Mouse (Mus musculus): ENCODE measurements around the gene Gpc6. TPM values are rescaled to one million over a fixed set of nuclear protein-coding genes. Genes with fewer than 3 reads are reported as not detected.
A peak's percentile ranks its signal among the peaks of the same experiment; 100 is the strongest.

Gpc6 gene
- polyA plus RNA-seq, 1 experiment from 2014 or later = 34.9 TPM

DNA sequence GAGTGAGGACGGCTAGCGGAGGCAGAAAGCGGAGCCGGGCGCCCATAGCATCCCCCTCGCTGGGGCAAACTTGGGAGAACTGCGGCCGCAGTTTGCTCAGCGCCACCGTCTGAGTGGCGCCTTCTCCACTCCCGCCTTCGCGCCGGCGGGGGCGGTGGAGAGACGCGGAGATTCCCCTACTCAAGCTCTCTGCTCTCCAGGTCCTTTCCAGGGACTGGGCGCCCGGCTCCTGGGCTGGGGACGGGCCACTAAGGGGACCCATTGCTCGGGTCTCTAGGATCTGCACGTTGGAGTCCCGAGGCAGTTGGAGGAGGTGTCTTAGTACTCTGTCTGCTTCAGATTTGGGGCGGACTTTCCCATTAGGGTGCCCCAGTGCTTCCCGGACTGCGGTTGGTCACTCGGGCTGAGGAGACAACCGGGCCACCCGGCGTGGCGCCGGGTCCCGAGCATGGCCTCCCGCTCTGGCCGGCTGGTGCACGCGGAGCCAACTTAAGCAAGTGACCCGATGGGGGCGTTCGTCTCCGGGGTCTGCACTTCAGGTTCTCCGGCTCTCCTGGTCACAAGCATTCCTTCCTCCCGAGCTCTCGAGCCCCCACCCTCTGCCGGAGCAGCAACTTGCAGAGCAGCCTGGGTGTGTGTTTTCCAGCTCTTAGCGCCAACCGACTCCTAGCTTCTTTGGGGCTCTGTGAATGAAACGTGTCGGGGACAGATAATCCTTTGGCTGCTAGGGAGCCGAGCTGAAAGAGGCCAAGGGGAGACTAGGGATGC is 1.5 kb downstream of the Gpc6 start:
- ATAC-seq (replicated peaks; ENCODE audit: insufficient number of reproducible peaks, low FRiP score, low TSS enrichment, low read depth) (peak; percentile 81), DNase-seq (ENCODE audit: low spot score) (peak; percentile 86)
- Histone ChIP-seq H3K4me1 (ENCODE audit: control insufficient read depth, insufficient read depth, low read length) (no peaks in the 10 kb centered on the region), H3K4me2 (ENCODE audit: low read depth, low read length) (peak overlapping the region; percentile 66), H3K9me3 (replicated peaks; ENCODE audit: control insufficient read depth, low read length) (no peaks in the 10 kb centered on the region), H3K27me3 (ENCODE audit: control insufficient read depth, insufficient read depth, low read length) (no peaks in the 10 kb centered on the region), H3K36me3 (replicated peaks; ENCODE audit: control insufficient read depth, insufficient read depth, low read depth, low read length) (no peaks in the 10 kb centered on the region), H3K27ac (replicated peaks; ENCODE audit: low read depth, low read length) (peak overlapping the region; percentile 98), H3K4me3 (ENCODE audit: low read depth, low read length) (peak overlapping the region; percentile 88), H3K9ac (replicated peaks; ENCODE audit: low read length) (peak overlapping the region; percentile 98)
- WGBS = under 1% methylated on average over 52 of the region's 52 CpGs

DNA sequence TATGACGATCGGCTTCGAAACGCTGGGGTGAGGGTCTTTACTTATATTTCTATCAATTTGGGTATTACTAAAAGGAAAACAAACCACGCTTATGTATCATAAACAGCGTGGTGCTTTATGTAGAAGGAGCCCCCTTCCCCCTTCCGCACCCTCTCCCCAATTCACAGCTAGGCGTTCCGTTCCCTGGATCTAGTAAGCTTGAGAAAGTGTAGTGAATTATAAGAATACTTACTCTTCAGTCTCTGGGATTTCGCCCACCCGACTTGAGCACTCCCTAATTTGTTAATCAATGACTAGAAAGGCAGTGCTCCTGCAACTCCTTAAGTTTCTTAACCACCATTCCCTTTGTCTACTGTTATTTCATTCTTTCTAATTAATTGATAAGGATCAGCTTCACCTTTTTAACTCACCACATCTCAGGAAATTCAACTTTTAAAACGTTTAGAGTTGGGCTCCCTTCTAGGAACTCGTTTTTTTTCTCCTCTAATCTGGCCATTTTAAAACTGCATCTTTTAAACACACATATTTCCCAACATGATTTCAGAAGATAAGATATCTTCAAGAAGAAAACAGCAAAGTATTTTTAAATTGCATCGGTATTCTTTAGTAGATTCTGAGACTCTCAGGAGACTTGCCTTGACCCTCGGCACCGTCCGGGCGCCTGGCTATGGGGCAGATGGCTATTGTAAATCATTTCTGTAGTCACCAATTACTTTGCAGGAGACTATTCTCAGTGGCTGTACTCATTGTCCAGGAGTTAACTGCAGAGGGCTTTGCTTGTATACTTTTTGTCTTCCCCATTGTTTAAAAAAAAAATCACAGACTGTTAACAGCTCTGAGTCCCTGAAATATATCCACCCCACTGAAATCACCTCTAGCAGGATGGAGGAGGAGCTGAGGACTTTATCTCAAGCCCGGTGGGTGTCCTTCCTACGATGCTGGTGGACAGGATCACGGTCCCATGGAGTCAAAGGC is 2.5 kb downstream of the Gpc6 start:
- under 1% methylated on average over 21 of the region's 21 CpGs for WGBS
- no peak for ATAC-seq (replicated peaks; ENCODE audit: insufficient number of reproducible peaks, low FRiP score, low TSS enrichment, low read depth)

GRCm38 (mm10) chr14:116928395-116928794 is 3.3 kb downstream of the Gpc6 start:
- 66% methylated on average over 2 of the region's 2 CpGs for WGBS
- H3K36me3 ChIP-seq (replicated peaks; ENCODE audit: control insufficient read depth, insufficient read depth, low read depth, low read length) = no peaks in the 10 kb centered on the region
- H3K4me3 ChIP-seq (ENCODE audit: low read depth, low read length) = peak overlapping the region; percentile 88
- H3K4me2 ChIP-seq (ENCODE audit: low read depth, low read length) = peak overlapping the region; percentile 66
- no peak for DNase-seq (ENCODE audit: low spot score)
- no peaks in the 10 kb centered on the region for H3K4me1 ChIP-seq (ENCODE audit: control insufficient read depth, insufficient read depth, low read length)
- H3K9me3 ChIP-seq (replicated peaks; ENCODE audit: control insufficient read depth, low read length) = no peaks in the 10 kb centered on the region
- peak overlapping the region; percentile 61 for H3K9ac ChIP-seq (replicated peaks; ENCODE audit: low read length)
- no peak overlapping the region for H3K27ac ChIP-seq (replicated peaks; ENCODE audit: low read depth, low read length)
- H3K27me3 ChIP-seq (ENCODE audit: control insufficient read depth, insufficient read depth, low read length) = no peaks in the 10 kb centered on the region
- ATAC-seq (replicated peaks; ENCODE audit: insufficient number of reproducible peaks, low FRiP score, low TSS enrichment, low read depth) = no peak

More for the DNA sequence above, 2.5 kb downstream of the Gpc6 start:
- H3K4me2 ChIP-seq (ENCODE audit: low read depth, low read length) = peak overlapping the region; percentile 66
- no peaks in the 10 kb centered on the region for H3K36me3 ChIP-seq (replicated peaks; ENCODE audit: control insufficient read depth, insufficient read depth, low read depth, low read length)
- peak overlapping the region; percentile 88 for H3K4me3 ChIP-seq (ENCODE audit: low read depth, low read length)
- H3K4me1 ChIP-seq (ENCODE audit: control insufficient read depth, insufficient read depth, low read length) = no peaks in the 10 kb centered on the region
- no peaks in the 10 kb centered on the region for H3K27me3 ChIP-seq (ENCODE audit: control insufficient read depth, insufficient read depth, low read length)
- peak overlapping the region; percentile 98 for H3K27ac ChIP-seq (replicated peaks; ENCODE audit: low read depth, low read length)
- no peaks in the 10 kb centered on the region for H3K9me3 ChIP-seq (replicated peaks; ENCODE audit: control insufficient read depth, low read length)
- peak overlapping the region; percentile 98 for H3K9ac ChIP-seq (replicated peaks; ENCODE audit: low read length)
- DNase-seq (ENCODE audit: low spot score) = peak; percentile 45

DNA sequence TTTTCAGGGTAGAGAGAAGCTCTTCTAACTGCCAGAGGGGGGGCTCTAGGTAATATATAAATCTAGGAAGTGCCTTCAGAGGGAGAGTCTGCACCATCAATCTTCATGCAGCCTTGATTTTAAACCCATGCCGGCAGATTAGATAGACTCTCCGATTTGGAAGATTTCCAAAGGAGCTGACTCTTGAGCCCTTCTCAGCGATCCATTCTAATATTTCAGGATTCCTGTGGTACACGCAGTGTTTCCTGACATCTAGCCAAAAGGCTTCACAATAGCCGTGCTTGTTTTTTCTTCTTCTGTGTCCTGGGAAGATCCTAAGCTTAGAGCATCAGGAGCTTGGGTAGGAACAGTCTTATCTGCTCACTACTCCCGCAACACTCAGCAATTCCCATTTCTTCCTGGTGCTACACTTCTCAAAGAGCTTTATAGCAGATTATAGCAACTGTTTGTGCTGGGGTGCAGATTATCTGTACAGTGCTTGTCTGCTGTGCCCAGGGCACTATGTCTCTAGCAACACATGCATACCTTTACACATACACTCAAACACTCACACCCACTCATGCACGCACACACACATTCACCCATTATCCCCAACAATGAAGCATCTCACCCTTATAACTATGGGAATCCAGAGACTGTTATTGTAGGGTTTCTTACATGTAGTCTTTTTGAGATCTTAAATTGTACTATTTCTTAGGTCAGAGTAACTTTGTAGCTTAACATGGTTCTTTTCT is 3.8 kb downstream of the Gpc6 start:
- no peak overlapping the region for H3K27ac ChIP-seq (replicated peaks; ENCODE audit: low read depth, low read length)
- H3K27me3 ChIP-seq (ENCODE audit: control insufficient read depth, insufficient read depth, low read length) = no peaks in the 10 kb centered on the region
- whole genome bisulfite sequencing = 60% methylated on average over 7 of the region's 7 CpGs
- H3K36me3 ChIP-seq (replicated peaks; ENCODE audit: control insufficient read depth, insufficient read depth, low read depth, low read length) = no peaks in the 10 kb centered on the region
- no peaks in the 10 kb centered on the region for H3K9me3 ChIP-seq (replicated peaks; ENCODE audit: control insufficient read depth, low read length)
- H3K4me3 ChIP-seq (ENCODE audit: low read depth, low read length) = peak overlapping the region; percentile 88; the same call in 1 of the 2 replicates
- no peaks in the 10 kb centered on the region for H3K4me1 ChIP-seq (ENCODE audit: control insufficient read depth, insufficient read depth, low read length)
- peak overlapping the region; percentile 66 for H3K4me2 ChIP-seq (ENCODE audit: low read depth, low read length)
- ATAC-seq (replicated peaks; ENCODE audit: insufficient number of reproducible peaks, low FRiP score, low TSS enrichment, low read depth) (no peak), DNase-seq (ENCODE audit: low spot score) (no peak)
- 0 out of 2 replicates have a peak overlapping the region, but pooled peaks have one; percentile 13 for H3K9ac ChIP-seq (replicated peaks; ENCODE audit: low read length)

- WGBS = 81% methylated on average over 5 of the region's 5 CpGs
- Histone ChIP-seq H3K4me1 (ENCODE audit: control insufficient read depth, insufficient read depth, low read length) (no peaks in the 10 kb centered on the region), H3K9me3 (replicated peaks; ENCODE audit: control insufficient read depth, low read length) (no peaks in the 10 kb centered on the region), H3K27ac (replicated peaks; ENCODE audit: low read depth, low read length) (no peak overlapping the region), H3K9ac (replicated peaks; ENCODE audit: low read length) (no peak overlapping the region), H3K4me3 (ENCODE audit: low read depth, low read length) (no peak overlapping the region), H3K36me3 (replicated peaks; ENCODE audit: control insufficient read depth, insufficient read depth, low read depth, low read length) (no peaks in the 10 kb centered on the region), H3K27me3 (ENCODE audit: control insufficient read depth, insufficient read depth, low read length) (no peaks in the 10 kb centered on the region), H3K4me2 (ENCODE audit: low read depth, low read length) (no peak overlapping the region)
- DNase-seq (ENCODE audit: low spot score) (no peak), ATAC-seq (replicated peaks; ENCODE audit: insufficient number of reproducible peaks, low FRiP score, low TSS enrichment, low read depth) (no peak)
These were observed 8.7 kb downstream of the Gpc6 start for GRCm38 (mm10) chr14:116933825-116934224.

- WGBS = 74% methylated on average over 14 of the region's 14 CpGs
- Histone ChIP-seq H3K4me1 (ENCODE audit: control insufficient read depth, insufficient read depth, low read length) (no peaks in the 10 kb centered on the region), H3K9me3 (replicated peaks; ENCODE audit: control insufficient read depth, low read length) (no peaks in the 10 kb centered on the region), H3K36me3 (replicated peaks; ENCODE audit: control insufficient read depth, insufficient read depth, low read depth, low read length) (no peaks in the 10 kb centered on the region), H3K27me3 (ENCODE audit: control insufficient read depth, insufficient read depth, low read length) (no peaks in the 10 kb centered on the region), H3K9ac (replicated peaks; ENCODE audit: low read length) (no peak overlapping the region), H3K27ac (replicated peaks; ENCODE audit: low read depth, low read length) (no peak overlapping the region), H3K4me3 (ENCODE audit: low read depth, low read length) (no peak overlapping the region), H3K4me2 (ENCODE audit: low read depth, low read length) (no peak overlapping the region)
- DNase-seq (ENCODE audit: low spot score) (peak; percentile 36), ATAC-seq (replicated peaks; ENCODE audit: insufficient number of reproducible peaks, low FRiP score, low TSS enrichment, low read depth) (no peak)
These were observed 12.9 kb downstream of the Gpc6 start for GRCm38 (mm10) chr14:116937910-116938560.

DNA sequence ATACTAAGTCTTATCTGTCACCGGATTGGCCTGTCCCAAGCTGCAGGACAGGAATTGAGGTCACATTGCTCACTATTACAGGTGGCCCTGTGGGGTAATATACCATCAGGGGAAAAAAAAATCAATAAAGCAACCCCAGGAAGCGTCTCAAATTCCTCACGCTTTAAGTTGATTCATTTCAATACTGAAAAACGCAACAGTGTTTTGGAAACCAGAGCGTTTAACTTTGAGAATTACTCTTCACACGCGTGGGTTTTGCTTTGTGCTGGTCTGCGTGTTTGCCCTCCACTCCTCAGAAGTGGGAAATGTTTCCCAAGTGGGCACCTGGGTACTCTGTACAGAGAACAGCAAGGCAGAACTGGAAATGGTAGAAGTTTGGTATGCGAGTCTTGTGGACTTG is 13.6 kb downstream of the Gpc6 start:
- Histone ChIP-seq H3K4me3 (ENCODE audit: low read depth, low read length) (no peak overlapping the region), H3K27me3 (ENCODE audit: control insufficient read depth, insufficient read depth, low read length) (no peaks in the 10 kb centered on the region), H3K4me2 (ENCODE audit: low read depth, low read length) (no peak overlapping the region), H3K9ac (replicated peaks; ENCODE audit: low read length) (no peak overlapping the region), H3K9me3 (replicated peaks; ENCODE audit: control insufficient read depth, low read length) (no peaks in the 10 kb centered on the region), H3K27ac (replicated peaks; ENCODE audit: low read depth, low read length) (no peak overlapping the region), H3K36me3 (replicated peaks; ENCODE audit: control insufficient read depth, insufficient read depth, low read depth, low read length) (no peaks in the 10 kb centered on the region), H3K4me1 (ENCODE audit: control insufficient read depth, insufficient read depth, low read length) (no peaks in the 10 kb centered on the region)
- WGBS = 88% methylated on average over 9 of the region's 9 CpGs
- DNase-seq (ENCODE audit: low spot score) (no peak), ATAC-seq (replicated peaks; ENCODE audit: insufficient number of reproducible peaks, low FRiP score, low TSS enrichment, low read depth) (no peak)

Measured in embryonic facial prominence, embryonic 11.5 days (tissue).